Mouse (Mus musculus) cerebellum, adult 8-10 months (tissue): ENCODE measurements around the gene Arrdc2.
"Not testable (repeated sequence)": the region's sequence is repeated elsewhere in the genome, so short reads cannot be mapped to it uniquely, and the experiment has no call there.

ENCODE experiments used
- DNase-seq: peaks from one replicate; pipeline ENCODE4 v3.0.0; 2022

The Arrdc2 gene

GRCm38 (mm10) chr8:70838654-70839407, 689 bp downstream of the Arrdc2 start:
- DNase-seq = no peak

- no peak for DNase-seq
Observed at GRCm38 (mm10) chr8:70836666-70837065, 2.9 kb downstream of the Arrdc2 start.

GRCm38 (mm10) chr8:70834071-70834470, 5.4 kb downstream of the Arrdc2 start:
- DNase-seq = no peak

GRCm38 (mm10) chr8:70833520-70833919, 6.0 kb downstream of the Arrdc2 start:
- DNase-seq = no peak

GRCm38 (mm10) chr8:70833018-70833482, 6.5 kb downstream of the Arrdc2 start:
- DNase-seq = no peak

GRCm38 (mm10) chr8:70832371-70832770, 7.1 kb downstream of the Arrdc2 start:
- DNase-seq = no peak

- no peak for DNase-seq
Observed at GRCm38 (mm10) chr8:70831517-70831916, 8.0 kb downstream of the Arrdc2 start.

- DNase-seq = no peak
Observed at GRCm38 (mm10) chr8:70827796-70828195, 11.7 kb downstream of the Arrdc2 start.

GRCm38 (mm10) chr8:70827010-70827409, 12.5 kb downstream of the Arrdc2 start:
- DNase-seq = no peak

- DNase-seq = no peak
Observed at GRCm38 (mm10) chr8:70825816-70826215, 13.7 kb downstream of the Arrdc2 start.

- no peak for DNase-seq
Observed at GRCm38 (mm10) chr8:70823802-70824201, 15.7 kb downstream of the Arrdc2 start.

GRCm38 (mm10) chr8:70822594-70822993, 16.9 kb downstream of the Arrdc2 start:
- DNase-seq = not testable (repeated sequence)

GRCm38 (mm10) chr8:70821992-70822391, 17.5 kb downstream of the Arrdc2 start:
- no peak for DNase-seq

- peak; percentile 55 for DNase-seq
Observed at GRCm38 (mm10) chr8:70821399-70821962, 18.0 kb downstream of the Arrdc2 start.

- no peak for DNase-seq
Observed at GRCm38 (mm10) chr8:70820101-70820935, 19.2 kb downstream of the Arrdc2 start.

- no peak for DNase-seq
Observed at GRCm38 (mm10) chr8:70816679-70817078, 22.8 kb downstream of the Arrdc2 start.

- no peak for DNase-seq
Observed at GRCm38 (mm10) chr8:70812885-70813284, 26.6 kb downstream of the Arrdc2 start.

GRCm38 (mm10) chr8:70812055-70812454, 27.5 kb downstream of the Arrdc2 start:
- DNase-seq = no peak

GRCm38 (mm10) chr8:70810962-70811680, 28.4 kb downstream of the Arrdc2 start:
- DNase-seq = no peak

GRCm38 (mm10) chr8:70808955-70809701, 30.4 kb downstream of the Arrdc2 start:
- no peak for DNase-seq

GRCm38 (mm10) chr8:70808239-70808638, 31.3 kb downstream of the Arrdc2 start, which contains the start of gene Il12rb1:
TSS of gene Il12rb1 (plus strand) at chr8:70808449.
- no peak for DNase-seq

- no peak for DNase-seq
Observed at GRCm38 (mm10) chr8:70807304-70807703, 32.2 kb downstream of the Arrdc2 start.
